Mouse (Mus musculus) monocyte, adult 59 days (primary cell): ENCODE measurements around the gene Rpap3. TPM values are rescaled to one million over a fixed set of nuclear protein-coding genes. Genes with fewer than 3 reads are reported as not detected.

Experiments
- total RNA-seq, 2 experiments: library from RNA; stranded (reverse); gene quantifications; one replicate each; pipeline ENCODE4 v1.2.4; 2023

Rpap3 gene
- total RNA-seq: 1 to 10 TPM; 6.6 to 6.7 TPM

DNA sequence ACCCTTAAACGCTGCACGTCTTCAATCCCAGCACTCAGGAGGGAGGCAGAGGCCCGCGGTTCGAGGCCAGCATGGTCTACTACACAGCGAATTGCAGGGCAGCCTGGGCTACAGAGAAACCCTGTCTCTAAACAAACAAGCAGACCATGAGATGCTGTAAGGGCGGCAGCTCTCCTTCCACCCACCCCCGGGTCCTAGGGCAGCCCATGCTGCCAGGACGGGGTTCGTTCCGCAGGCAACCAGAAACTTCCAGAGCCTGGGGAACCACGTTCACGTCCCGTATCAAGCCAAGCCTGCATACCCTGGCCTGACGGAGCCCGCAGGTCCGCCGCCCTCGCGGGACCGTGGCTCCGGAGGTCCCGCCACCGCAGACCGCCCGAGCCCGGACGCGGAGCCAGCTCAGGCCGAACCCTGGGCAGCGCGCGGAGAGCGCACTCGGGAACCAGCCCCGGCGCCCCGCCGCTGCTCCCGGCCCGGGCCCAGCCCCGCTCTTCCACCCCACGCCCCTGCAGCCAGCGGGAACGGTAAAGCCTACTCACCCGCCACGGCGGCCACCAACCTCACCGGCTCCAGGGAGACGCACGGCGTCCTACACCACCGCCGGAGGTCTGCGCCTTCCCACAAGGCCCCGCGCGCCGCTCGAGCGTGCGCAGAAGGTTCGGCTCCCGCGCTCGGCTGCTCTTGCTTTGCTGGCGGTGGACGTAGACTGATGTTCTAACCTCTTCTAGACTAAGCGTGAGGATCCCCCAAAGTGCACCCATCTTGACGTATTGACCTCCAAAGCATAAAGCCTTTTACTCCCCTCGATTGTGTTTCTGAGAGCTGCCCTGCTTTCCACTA lies at the start of gene Rpap3:
TSS of gene Rpap3 (minus strand) at position 615 of the 840 bp plus-strand sequence.

GRCm38 (mm10) chr15:97731111-97731510 lies 25.5 kb upstream of the Rpap3 start, which contains the start of gene Endou:
Endou (minus strand) TSS chr15:97731339.

Other genes with a start within 250 kb of the Rpap3 start
- not detected for gene Endou, start 25.5 kb upstream of the Rpap3 start, total RNA-seq
- gene Rapgef3, start 62.1 kb upstream of the Rpap3 start, total RNA-seq: 1 to 10 TPM; 2.4 to 3.3 TPM
- 100 to 1,000 TPM in 1 of 2 experiments, 10 to 100 TPM in 1; 76.3 to 103 TPM for gene Slc48a1, start 72.7 kb upstream of the Rpap3 start, total RNA-seq
- gene Hdac7, start 138.7 kb upstream of the Rpap3 start, total RNA-seq: 10 to 100 TPM; 24.9 to 25.8 TPM
- gene Vdr, start 204.8 kb upstream of the Rpap3 start, total RNA-seq: 1 to 10 TPM; 1.8 to 2.2 TPM